Mouse (Mus musculus) forelimb bud, embryonic 11.5 days (tissue): Measurements from ENCODE around the gene Ifih1.

Source experiments
- DNase-seq: peaks from one replicate; pipeline ENCODE4 v3.0.0-alpha.2; 2012; ENCODE audit warnings: low read depth, low spot score

Gene Ifih1

DNA sequence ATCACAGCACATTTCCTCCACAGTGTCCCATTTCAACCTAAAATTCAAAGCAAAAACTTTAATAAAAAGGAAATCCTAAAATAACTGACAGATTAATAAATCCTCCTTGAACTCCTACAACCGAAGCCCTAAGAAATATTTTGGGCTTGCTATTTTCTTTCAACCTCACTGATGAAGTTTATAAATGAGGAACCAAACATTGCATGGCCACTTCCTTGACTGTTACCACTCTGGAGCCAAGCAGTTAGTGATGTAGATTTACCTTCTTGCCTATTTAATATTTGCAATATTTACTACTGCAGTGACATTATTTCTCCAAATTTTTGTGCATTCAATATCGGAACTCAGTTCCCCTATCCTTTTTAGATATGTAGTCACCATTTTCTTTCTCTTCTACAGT, 6.2 kb downstream of the Ifih1 start:
- DNase-seq, result no peak

DNA sequence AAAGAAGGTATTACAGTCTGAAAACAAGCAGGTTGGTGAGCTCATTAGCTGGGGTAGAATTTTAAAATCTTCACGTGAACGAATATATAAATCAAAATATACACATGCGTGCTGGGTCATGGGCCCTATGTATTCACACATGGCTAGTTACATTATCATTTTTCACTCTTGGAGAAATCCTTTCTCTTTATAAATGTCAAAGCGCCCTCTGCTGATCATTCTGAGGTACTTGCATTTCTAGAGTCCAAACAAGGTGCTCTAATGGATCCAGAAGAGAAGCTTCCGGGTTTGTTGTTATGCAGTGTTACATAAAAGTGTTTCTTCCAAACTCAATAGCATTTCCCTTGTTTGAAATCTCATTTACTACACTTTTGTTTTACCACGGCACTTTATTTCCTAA, 15.6 kb downstream of the Ifih1 start:
- DNase-seq, result peak; percentile 39

DNA sequence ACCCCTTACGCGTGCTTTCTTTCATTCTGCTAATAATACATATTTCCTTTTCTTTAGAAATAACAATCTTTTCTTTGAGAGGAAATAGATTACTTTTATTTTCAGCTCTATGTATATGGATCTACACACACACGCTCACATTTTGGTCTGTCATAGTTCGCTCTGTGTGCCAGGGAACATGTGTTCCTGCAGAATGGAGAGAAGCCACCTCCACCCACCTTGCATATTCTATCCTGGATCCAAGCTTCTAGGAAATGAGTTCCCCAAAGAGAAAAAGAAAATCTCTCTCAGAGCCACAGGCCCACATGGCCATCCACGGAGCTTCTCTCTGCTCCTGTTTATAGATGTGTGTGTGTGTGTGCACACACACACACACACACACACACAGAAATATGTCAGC, 17.7 kb downstream of the Ifih1 start:
- DNase-seq, result no peak

DNA sequence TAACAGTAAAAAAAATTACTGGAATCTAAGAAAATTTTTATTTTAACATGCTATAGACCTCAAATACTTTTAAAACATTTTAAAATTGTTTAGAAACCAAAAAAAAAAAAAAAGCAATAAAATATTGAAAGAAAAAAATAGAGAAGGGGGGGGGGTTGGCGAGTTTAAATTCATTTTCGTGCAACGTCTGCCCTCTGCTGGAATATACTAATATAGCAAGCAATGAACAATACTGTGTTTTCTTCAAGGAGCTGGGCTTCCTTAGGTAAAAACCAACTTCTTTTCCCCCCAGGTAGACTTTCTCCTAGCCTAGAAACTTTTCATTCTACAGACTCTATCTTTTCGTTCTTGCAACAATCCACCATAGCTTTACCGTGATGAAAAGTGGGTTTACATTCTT, 18.3 kb downstream of the Ifih1 start:
- no peak for DNase-seq

DNA sequence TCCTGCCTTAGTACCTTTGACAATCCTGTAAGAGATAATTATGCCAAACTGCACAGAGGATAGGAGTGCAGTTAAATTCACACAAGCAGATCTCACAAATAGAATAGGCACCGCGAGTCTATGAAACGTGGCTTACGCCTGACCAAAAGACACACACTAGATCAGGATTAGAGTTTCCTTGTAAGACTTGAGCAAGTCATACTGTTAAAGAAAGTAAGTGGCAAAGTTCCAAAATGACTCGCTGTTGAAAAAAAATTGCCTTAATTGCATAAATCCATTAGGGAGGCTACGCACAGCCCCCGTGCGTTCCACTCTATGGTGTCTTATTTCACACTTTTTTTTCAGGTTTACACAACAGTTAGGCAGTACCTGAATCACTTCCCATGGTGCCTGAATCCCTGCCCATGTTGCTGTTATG, 23.0 kb downstream of the Ifih1 start:
- DNase-seq, result no peak

DNA sequence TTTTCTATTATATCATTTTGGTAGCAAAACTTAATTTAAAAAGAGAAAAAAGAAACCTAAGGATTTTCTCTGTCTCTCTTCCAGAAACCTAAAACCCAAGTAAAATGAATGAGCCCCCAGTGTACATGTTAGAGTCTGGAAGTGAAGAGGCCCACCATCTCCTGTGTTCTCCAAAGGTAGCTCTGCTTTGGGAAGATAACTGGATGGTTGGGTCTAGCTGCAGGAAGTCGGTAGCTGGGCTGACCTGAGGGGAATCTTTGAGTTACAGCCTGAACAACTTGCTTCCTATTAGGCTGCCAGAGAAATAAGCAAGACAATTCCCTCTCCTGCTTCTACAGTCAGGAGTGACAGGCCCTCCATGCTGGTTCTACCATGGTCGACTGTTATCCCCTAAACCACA, 26.4 kb downstream of the Ifih1 start:
- DNase-seq, result no peak

DNA sequence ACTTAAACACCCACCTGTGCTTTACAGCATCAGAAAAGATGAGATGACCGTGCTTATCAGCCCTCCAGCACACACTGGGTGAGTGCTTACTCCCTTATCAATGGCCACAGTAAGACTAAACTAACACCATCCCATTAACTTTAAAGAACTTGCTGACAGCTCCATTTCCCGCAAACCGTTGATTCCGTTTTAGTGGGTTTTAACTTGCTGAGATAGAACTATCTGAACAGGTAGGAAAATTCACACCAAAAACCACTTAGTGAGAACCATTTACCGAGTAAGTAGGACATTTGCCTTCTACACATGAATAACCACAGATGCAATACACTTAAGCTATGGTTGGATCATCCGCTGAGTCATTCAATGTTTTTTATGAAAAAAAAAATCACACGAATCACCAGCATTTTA, 27.1 kb downstream of the Ifih1 start:
- no peak for DNase-seq

DNA sequence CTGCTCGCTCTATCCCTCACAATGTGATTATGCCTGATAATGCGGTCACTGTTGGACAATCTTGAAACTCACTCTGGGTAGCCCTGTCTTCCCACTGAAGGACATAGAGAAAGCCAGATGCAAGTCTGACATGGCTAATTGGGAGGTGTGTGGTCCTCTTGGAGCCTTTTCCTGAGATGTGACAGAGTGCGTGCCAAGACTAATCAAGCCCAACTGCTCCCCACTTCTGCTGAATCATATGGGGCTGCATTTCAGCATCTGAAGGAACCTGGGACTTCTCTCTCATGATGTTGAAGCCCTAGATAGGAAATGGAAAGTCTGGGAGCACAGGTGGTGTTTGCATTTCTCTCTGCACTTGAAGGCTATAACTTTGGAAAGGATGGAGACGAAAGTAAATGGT, 32.9 kb downstream of the Ifih1 start:
- no peak for DNase-seq

DNA sequence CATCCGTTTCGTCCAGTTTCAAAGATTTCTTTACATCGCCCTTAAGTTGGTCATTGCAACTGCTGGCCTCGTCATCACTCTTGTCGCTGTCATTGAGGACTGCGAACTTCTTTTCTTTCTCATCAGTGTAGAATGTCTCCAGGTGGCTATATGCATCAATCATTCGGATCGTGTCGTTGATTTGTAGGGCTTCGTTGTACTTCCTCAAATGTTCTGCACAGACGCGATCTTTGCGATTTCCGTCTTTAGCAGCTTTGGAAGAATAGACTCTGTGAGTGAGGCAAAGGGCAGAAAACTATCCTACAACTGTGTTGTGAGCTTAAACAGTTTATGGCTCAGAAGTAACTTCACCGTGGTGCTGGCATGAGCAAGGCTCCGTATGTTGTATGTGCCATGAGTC, 39.9 kb downstream of the Ifih1 start:
- no peak for DNase-seq

DNA sequence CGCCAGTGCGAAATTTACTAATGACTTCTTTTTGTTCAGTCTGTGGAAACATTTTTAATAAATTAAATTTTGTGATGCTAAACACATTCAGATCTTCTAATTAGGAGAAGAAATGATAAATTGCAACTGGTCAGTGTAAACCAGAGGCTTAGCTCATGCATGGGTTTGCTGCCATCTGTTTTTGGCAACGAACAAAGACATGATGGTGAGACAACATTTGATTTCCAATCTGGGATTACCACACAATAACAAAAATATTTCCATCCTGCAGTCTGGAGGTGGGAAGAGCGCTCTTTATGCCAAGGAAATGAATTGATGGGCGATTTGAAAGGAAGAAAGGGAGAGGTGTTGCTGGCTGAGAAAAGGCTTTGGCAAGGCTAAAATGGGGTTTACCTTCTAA, 42.5 kb downstream of the Ifih1 start:
- no peak for DNase-seq

DNA sequence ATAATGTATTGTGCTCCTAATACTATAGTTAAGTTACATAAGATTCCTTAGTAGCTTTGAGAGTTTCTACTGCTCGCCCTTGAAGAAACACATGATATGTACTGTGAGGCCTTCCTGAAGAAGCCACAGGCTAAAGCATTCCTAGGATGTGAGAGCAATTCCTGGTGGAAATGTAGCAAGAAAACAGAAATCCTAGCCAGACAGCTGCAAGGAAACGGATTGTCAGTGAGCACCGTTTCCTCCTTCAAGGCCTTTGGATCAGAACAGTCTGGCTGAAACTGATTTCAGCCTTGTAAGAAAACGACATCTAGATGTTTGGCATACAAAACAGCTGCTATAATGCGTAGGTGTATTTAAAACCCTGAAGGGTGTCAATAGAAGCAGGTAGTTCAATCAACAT, 49.5 kb downstream of the Ifih1 start:
- no peak for DNase-seq

DNA sequence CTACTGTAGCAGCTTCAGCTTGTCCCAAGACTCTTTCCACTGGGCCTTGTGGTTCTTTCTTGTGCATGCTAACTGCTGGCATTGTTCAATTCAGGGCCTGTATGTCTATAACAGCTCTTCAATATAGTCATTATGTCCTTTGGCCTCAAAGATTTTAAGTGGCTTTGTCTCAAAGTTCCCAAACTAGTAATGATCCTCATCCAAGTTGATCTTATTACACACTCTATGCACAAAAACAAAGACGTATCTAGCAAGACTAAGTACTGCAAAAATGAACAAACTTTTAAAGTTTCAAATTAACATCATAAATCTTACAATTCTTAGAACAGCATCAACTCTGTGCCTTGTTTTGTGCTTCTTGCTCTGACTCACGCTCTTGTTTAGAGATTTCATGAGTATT, 51.6 kb downstream of the Ifih1 start:
- DNase-seq, result no peak

DNA sequence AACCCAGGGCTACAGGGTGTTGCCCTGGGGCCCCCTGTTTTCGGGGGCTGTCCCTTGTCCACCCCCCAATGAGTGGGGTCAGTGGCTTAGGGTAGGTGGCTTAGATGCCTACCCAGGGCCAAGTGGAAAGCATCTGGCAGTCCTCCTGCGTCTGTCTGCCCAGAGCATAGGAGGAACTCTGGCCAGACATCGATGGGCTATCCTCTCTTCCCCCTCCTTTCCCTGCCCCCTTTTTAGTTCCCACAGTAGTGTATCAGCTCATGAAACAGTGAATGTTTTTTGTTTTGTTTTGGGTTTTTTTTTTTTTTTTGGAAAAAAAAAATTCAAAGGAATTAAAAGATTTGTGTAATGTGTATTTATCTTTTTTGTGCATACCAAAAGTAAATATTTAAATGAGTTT, 54.5 kb downstream of the Ifih1 start:
- no peak for DNase-seq

DNA sequence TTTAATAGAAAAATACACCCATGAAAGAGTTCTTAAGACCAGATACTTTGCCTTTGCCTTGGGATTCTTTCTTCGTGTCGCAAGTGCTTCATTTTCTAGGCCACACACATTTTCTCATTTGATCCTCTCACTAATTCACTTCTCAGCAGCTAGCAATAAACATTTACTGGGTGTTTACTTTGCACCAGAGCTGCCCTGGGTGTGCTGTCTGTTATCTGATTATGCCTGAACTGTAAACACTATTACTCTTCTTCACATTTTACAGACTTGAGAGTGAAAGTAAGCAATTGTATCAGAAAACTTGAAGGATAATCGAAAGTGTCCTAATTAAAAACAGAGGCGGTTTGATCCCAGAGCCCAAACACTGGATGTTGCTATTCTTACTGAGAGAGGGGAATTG, 56.7 kb downstream of the Ifih1 start:
- no peak for DNase-seq

DNA sequence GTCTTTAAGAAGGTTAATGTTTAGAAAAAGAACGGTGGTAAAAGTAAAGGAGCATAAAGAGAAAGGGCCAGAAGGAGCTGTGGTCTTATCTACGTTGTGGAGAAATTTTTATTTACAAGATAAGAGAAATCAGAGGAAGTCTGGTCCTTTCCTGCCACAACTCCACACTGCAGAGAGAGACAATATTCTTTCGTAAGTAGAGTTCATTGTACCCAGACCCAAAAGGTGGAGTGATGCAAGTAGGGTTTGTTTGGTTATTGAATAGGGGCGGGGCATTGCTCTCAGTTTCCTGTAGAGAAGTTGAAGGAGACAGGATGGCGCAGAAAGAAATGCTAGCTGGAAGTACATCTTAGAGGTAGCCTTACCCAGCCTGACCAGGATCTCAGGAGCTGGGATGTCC, 60.3 kb downstream of the Ifih1 start:
- DNase-seq, result no peak

DNA sequence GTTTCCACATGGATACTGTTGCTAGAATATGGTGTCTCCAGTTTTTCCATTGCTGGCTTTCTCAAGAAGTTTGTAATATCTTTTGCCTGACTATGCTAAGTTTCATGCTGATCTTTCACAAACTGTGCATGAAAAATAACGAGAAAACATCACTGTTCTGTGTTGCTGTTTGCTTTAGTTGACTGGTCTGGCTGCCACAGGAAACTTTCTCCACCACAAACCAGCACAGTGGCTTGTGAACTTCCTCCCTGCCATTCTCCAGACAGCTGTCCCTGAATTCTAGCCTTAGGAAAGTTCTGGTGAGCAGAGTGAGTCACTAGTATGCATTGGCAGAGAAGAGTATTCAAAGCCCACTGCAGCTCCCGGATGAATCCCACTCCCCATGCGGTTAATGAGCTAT, 71.1 kb downstream of the Ifih1 start:
- DNase-seq, result no peak

DNA sequence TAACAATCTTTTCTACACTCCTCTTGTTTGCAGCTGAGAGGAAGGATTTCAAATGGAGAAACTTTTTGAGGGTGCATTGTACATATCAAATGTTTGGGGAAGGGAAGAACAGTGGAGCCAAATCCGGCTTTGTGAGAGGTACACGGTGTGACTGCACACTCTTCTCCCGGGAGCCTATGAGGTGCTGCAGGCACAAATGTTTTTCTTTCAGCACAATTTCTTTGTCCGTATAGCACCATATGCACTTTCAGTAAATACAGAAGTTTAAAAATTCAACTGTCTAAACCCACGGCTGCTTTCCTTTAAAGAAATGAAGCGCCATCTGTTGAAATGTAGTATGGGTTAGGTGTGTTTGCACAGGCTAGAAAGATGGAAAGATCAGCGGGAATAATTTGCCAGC, 71.8 kb downstream of the Ifih1 start:
- no peak for DNase-seq

DNA sequence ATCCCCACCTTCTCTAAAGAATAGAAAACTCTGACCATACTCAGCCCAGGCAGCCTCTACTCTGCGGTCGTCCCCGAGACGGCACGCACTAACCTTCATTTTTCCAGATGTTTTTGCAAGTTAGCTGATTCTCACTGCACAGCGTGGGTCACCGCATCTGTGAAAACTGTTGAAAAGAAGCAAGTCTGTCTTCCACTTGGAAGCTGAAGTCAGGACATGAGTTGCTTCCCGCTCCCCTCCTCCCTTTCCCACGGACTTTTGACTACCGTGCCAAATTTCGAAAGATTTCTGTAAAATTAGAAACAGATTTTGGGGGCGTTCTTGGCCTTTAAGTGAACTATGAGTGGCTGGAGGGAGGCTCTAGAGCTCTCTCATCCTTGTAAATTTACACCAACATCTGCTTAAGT, 72.3 kb downstream of the Ifih1 start, which contains the start of gene Fap:
Gene Fap (minus strand): TSS at position 323 of the 407 bp plus-strand sequence.
- DNase-seq, result peak; percentile 62

DNA sequence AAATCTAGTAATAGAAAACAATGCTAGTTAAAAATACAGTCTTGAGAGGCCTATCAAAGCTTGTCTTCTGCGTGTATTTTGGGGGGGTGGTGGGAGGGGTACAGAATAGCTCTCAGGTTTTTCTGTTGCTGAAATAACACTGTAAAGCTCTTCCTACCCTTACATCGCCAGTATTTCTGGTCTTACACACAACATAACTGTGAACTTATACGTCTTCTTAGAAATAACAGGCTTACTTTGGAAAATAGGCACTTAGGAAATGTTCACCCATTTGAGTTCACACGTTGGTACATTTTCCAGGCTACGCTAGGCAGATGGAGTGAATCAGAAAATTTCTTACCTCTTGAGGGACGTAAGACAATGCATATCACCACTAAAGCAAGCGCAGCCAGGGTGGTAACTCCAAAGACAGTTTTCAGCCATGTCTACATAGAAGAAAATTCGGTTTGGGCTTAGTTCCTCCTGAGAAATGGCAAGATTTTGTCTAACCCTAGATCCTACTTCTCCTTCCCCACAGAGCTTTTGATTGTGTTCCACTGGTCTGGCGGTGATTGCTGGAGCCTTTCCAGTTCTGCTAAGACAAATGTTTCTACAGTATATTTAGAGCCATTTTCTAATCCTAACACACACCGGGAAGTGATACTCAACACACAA, 72.8 kb downstream of the Ifih1 start:
- DNase-seq, result no peak

DNA sequence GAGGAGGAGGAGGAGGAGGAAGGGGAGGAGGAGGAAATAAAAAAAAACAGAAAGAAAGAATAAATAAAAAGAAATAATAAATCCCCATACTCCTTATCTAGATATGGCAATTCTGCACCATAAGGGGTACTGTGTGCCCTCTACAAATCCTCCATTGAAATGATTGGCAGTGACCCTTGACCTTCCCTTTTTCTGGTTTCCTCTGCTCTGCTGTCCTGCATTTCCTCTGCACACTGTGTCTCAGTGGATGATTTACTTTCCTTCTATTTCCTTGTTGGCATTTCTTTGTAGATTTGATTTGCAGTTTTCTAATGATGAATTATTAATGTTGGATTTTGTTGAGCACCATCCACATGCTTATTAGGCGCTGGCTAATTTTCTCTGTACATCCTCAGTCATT, 81.4 kb downstream of the Ifih1 start:
- no peak for DNase-seq

DNA sequence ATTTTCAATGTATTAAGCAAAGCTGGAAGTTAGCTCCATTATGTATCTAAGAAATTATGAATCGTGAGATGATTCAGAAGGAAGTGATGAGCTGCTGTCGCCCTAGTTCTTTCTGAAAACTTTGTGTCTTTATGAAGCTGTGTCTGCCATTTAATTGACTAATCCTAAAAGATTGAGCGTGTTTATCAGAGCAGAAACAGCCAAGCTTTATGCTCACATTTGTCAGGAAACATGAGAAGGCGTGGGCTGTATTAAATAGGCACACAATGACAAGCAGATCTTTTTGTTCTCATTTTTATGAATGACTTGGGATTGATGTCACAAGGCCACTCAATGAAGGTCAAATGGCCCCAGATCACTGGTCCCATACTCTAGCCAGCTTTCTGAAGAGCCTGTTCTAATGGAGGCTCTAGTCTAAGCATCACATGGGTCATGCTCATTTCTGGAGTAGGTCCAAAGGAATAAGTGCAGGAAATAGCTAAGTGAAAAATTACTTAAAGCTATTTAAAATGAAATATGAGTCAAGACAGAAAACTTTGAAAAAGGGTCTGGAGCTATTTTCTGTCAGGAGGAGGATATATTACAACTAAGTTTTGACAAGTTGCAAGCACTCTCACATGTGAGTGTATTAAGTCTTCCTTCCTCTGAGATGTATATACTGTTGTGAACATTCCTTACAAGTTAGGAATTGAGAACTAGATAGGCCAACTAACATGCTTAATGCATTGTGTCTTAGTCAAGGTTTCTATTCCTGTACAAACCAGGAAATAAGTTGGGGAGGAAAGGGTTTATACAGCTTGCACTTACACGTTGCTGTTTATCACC, 83.2 kb downstream of the Ifih1 start:
- DNase-seq, result peak; percentile 9

DNA sequence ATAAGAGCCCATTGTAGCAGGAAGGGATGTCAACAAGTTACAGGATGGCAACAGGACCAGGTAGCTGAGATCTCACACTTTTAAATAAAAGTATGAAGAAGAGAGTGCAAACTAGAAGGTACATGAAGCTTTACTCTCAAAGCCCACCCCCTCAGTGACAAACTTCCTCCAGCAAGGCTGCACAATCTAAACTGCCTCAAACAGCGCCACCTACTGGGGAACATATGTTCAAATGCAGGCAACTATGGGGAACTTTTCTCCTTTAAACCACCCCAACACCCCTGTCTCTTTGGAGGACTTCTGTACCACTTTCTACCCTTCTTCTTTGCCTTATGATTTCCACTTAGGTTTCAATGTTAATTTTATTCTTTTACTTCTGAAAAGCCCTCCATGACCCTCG, 88.6 kb downstream of the Ifih1 start:
- no peak for DNase-seq

DNA sequence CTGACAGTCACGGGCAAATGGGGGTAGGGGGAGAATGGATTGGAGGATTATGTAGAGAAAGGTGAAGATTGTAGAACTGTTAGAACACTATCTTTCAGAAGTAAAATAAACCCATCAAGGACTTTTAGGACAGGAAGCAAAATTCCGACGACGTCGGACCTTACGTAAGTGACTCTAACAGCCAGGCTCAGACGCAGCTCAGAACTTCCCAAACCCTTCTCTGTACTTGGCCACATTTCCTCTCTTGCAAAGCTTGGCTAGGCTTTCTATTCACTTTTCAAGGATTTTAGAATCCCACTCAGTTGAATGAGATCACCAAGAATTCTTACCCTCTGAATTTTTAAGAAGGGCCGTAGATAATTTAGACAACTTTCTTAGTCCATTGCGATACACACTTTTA, 89.7 kb downstream of the Ifih1 start:
- DNase-seq, result no peak
